Mouse (Mus musculus) ES-Bruce4 (cell line): ENCODE results near the gene Canx.

Experiments
- CTCF ChIP-seq: IDR thresholded peaks from one replicate; pipeline ENCODE4 v1.8.1; 2011; ENCODE audit warnings: low read depth, low read length
- EP300 ChIP-seq: IDR thresholded peaks from 2 replicates; pipeline ENCODE4 v1.6.1; 2011; ENCODE audit warnings: low read depth, low read length; ENCODE audit not compliant: insufficient read depth
- POLR2A ChIP-seq: IDR thresholded peaks from one replicate; pipeline ENCODE4 v1.8.1; 2011; ENCODE audit warnings: low read length; ENCODE audit not compliant: insufficient read depth

DNA sequence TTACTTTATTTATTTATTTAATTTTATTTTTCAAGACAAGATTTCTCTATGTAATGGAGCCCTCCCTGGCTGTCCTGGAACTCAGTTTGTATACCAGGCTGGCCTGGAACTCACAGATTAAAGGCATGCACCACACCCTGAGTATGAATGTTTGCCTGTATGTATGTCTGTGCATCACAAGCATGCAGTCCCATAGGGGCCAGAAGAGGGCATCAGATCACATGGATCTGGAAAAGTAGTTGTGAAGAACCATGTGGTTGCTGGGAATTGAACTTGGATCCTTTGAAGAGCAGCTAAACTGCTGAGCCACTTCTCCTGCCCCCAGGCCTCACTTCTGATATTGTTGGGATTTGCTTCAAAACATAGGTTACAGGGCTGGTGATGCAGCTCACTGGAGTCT lies 48.4 kb downstream of the Canx start:
- no peak for TF ChIP-seq CTCF
- no peak for TF ChIP-seq POLR2A
- TF ChIP-seq EP300 = no peak
